Mouse (Mus musculus): ENCODE data around the gene Fhl1.

Gene Fhl1

GRCm38 (mm10) chrX:56731306-56732201 lies at the start of gene Fhl1:
Gene Fhl1, plus strand, starts transcription at chrX:56731787.
- peak; percentile 67 to 68 for DNase-seq (ENCODE audit: low spot score in 2 of 2)

- DNase-seq (ENCODE audit: low spot score in 2 of 2), result no peak
These were observed 49.3 kb upstream of the Fhl1 start for GRCm38 (mm10) chrX:56682156-56682720.

- DNase-seq (ENCODE audit: low spot score in 2 of 2), result peak; percentile 30 to 34
These were observed 48.1 kb upstream of the Fhl1 start for GRCm38 (mm10) chrX:56683521-56683920.

- DNase-seq (ENCODE audit: low spot score in 2 of 2), result no peak
These were observed 39.0 kb upstream of the Fhl1 start for GRCm38 (mm10) chrX:56692554-56692953.

- DNase-seq (ENCODE audit: low spot score in 2 of 2), result no peak
These were observed 37.0 kb upstream of the Fhl1 start for GRCm38 (mm10) chrX:56694539-56694938.

- no peak for DNase-seq (ENCODE audit: low spot score in 2 of 2)
These were observed 34.3 kb upstream of the Fhl1 start for GRCm38 (mm10) chrX:56697199-56697780.

GRCm38 (mm10) chrX:56697886-56698285 lies 33.7 kb upstream of the Fhl1 start:
- DNase-seq (ENCODE audit: low spot score in 2 of 2), result no peak

GRCm38 (mm10) chrX:56701261-56701660 lies 30.3 kb upstream of the Fhl1 start:
- DNase-seq (ENCODE audit: low spot score in 2 of 2), result no peak

GRCm38 (mm10) chrX:56703965-56704562 lies 27.5 kb upstream of the Fhl1 start:
- DNase-seq (ENCODE audit: low spot score in 2 of 2), result no peak

- DNase-seq (ENCODE audit: low spot score in 2 of 2), result no peak
These were observed 22.8 kb upstream of the Fhl1 start for GRCm38 (mm10) chrX:56708592-56709370.

GRCm38 (mm10) chrX:56710522-56710921 lies 21.1 kb upstream of the Fhl1 start:
- DNase-seq (ENCODE audit: low spot score in 2 of 2), result no peak

GRCm38 (mm10) chrX:56712666-56713065 lies 18.9 kb upstream of the Fhl1 start:
- no peak for DNase-seq (ENCODE audit: low spot score in 2 of 2)

- DNase-seq (ENCODE audit: low spot score in 2 of 2), result no peak
These were observed 9.0 kb upstream of the Fhl1 start for GRCm38 (mm10) chrX:56722559-56722958.

- DNase-seq (ENCODE audit: low spot score in 2 of 2), result no peak
These were observed 3.1 kb upstream of the Fhl1 start for GRCm38 (mm10) chrX:56728507-56728906.

GRCm38 (mm10) chrX:56730828-56731305 lies 720 bp upstream of the Fhl1 start:
- DNase-seq (ENCODE audit: low spot score in 2 of 2), result peak in 1 of 2 experiments; percentile 22

- no peak for DNase-seq (ENCODE audit: low spot score in 2 of 2)
These were observed 814 bp downstream of the Fhl1 start for GRCm38 (mm10) chrX:56732401-56732800.

- DNase-seq (ENCODE audit: low spot score in 2 of 2), result no peak
These were observed 2.8 kb downstream of the Fhl1 start for GRCm38 (mm10) chrX:56734436-56734835.

- no peak for DNase-seq (ENCODE audit: low spot score in 2 of 2)
These were observed 4.6 kb downstream of the Fhl1 start for GRCm38 (mm10) chrX:56736226-56736625.

- no peak for DNase-seq (ENCODE audit: low spot score in 2 of 2)
These were observed 6.4 kb downstream of the Fhl1 start for GRCm38 (mm10) chrX:56737848-56738554.

- no peak for DNase-seq (ENCODE audit: low spot score in 2 of 2)
These were observed 9.8 kb downstream of the Fhl1 start for GRCm38 (mm10) chrX:56741428-56741827.

GRCm38 (mm10) chrX:56751536-56751935 lies 19.9 kb downstream of the Fhl1 start:
- DNase-seq (ENCODE audit: low spot score in 2 of 2), result no peak
